Comparison of ENCODE assay signal across 29 mouse cellular contexts in genomic region chr19:12427101-12427500, GRCm38 (mm10). TPM values are rescaled to one million over a fixed set of nuclear protein-coding genes. Genes with fewer than 3 reads are reported as not detected.
"Had no signal": no experiment of that assay in that cellular context is flagged by ENCODE, and none has a peak within 500 bp of the region (broad histone marks: within the 10 kb centered on the region; RNA-seq: fewer than 3 reads in every experiment).

No protein-coding gene starts in this region.

- H3K4me1 ChIP-seq: neural tube, embryonic 13.5 days had no signal

- H3K36me3 ChIP-seq: neural tube, embryonic 13.5 days had no signal

- H3K4me3 ChIP-seq: left cerebral cortex, adult 2 months; neural tube, embryonic 13.5 days had no signal

- H3K9ac ChIP-seq: liver, embryonic 14.5 days; liver, postnatal 0 days; lung, embryonic 14.5 days; neural tube, embryonic 13.5 days had no signal

- DNase-seq: kidney, adult 18-20 months; kidney, postnatal 10 days; kidney, postnatal 36 days; layer of hippocampus, postnatal 36 days; liver, postnatal 0 days; lung, embryonic 14.5 days; midbrain, embryonic 14.5 days; thymus, adult 2 months; thymus, postnatal 14 days; thymus, postnatal 4 days had no signal

- H3K27me3 ChIP-seq: neural tube, embryonic 13.5 days had no signal

- ATAC-seq: intestine, embryonic 16.5 days; liver, postnatal 0 days; lung, postnatal 0 days had no signal

- H3K27ac ChIP-seq: left cerebral cortex, adult 2 months; liver, embryonic 14.5 days; macrophage; neural tube, embryonic 13.5 days had no signal

- H3K4me2 ChIP-seq: lung, embryonic 14.5 days; midbrain, embryonic 11.5 days; neural tube, embryonic 13.5 days had no signal

- H3K9me3 ChIP-seq: neural tube, embryonic 13.5 days had no signal

RNA-seq across cellular contexts. Expression of gene Pfpl, which starts 0.6 kb away (rescaled TPM):
- total RNA-seq: layer of hippocampus, adult 8-10 months; layer of hippocampus, postnatal 10 days; layer of hippocampus, postnatal 36 days; left cerebral cortex, adult 2 months; left cerebral cortex, postnatal 36 days; liver, adult 2 months; megakaryocyte-erythroid progenitor cell, adult 5-6 weeks; midbrain, postnatal 0 days had no signal
- polyA plus RNA-seq: intestine, embryonic 16.5 days; kidney, embryonic 14.5 days; limb, embryonic 11.5 days; limb, embryonic 14.5 days; liver, adult 2 months; liver, embryonic 14.5 days; liver, postnatal 0 days; lung, embryonic 14.5 days; lung, postnatal 0 days; macrophage; midbrain, embryonic 11.5 days; midbrain, embryonic 14.5 days; midbrain, postnatal 0 days; small intestine, adult 2 months; stomach, embryonic 16.5 days had no signal

RNA-seq across cellular contexts. Expression of gene Olfr1441, which starts 9.9 kb away (rescaled TPM):
- total RNA-seq: layer of hippocampus, adult 8-10 months; layer of hippocampus, postnatal 10 days; layer of hippocampus, postnatal 36 days; left cerebral cortex, adult 2 months; left cerebral cortex, postnatal 10 days; left cerebral cortex, postnatal 36 days; liver, adult 2 months; megakaryocyte-erythroid progenitor cell, adult 5-6 weeks; midbrain, postnatal 0 days had no signal
- polyA plus RNA-seq: intestine, embryonic 16.5 days; kidney, embryonic 14.5 days; limb, embryonic 11.5 days; limb, embryonic 14.5 days; liver, adult 2 months; liver, embryonic 14.5 days; liver, postnatal 0 days; lung, embryonic 14.5 days; lung, postnatal 0 days; macrophage; midbrain, embryonic 11.5 days; midbrain, embryonic 14.5 days; midbrain, postnatal 0 days; neural tube, embryonic 13.5 days; small intestine, adult 2 months; stomach, embryonic 16.5 days; thymus, adult 2 months had no signal

RNA-seq across cellular contexts. Expression of gene Olfr1440, which starts 40.0 kb away (rescaled TPM):
- total RNA-seq: layer of hippocampus, adult 8-10 months; layer of hippocampus, postnatal 10 days; layer of hippocampus, postnatal 36 days; left cerebral cortex, adult 2 months; left cerebral cortex, postnatal 10 days; left cerebral cortex, postnatal 36 days; liver, adult 2 months; megakaryocyte-erythroid progenitor cell, adult 5-6 weeks; midbrain, postnatal 0 days had no signal
- polyA plus RNA-seq: intestine, embryonic 16.5 days; kidney, embryonic 14.5 days; limb, embryonic 11.5 days; limb, embryonic 14.5 days; liver, adult 2 months; liver, embryonic 14.5 days; liver, postnatal 0 days; lung, embryonic 14.5 days; lung, postnatal 0 days; macrophage; midbrain, embryonic 11.5 days; midbrain, embryonic 14.5 days; midbrain, postnatal 0 days; neural tube, embryonic 13.5 days; small intestine, adult 2 months; stomach, embryonic 16.5 days; thymus, adult 2 months had no signal
